Mouse (Mus musculus): Measurements from ENCODE around the gene Rpl37a.

Rpl37a gene

DNA sequence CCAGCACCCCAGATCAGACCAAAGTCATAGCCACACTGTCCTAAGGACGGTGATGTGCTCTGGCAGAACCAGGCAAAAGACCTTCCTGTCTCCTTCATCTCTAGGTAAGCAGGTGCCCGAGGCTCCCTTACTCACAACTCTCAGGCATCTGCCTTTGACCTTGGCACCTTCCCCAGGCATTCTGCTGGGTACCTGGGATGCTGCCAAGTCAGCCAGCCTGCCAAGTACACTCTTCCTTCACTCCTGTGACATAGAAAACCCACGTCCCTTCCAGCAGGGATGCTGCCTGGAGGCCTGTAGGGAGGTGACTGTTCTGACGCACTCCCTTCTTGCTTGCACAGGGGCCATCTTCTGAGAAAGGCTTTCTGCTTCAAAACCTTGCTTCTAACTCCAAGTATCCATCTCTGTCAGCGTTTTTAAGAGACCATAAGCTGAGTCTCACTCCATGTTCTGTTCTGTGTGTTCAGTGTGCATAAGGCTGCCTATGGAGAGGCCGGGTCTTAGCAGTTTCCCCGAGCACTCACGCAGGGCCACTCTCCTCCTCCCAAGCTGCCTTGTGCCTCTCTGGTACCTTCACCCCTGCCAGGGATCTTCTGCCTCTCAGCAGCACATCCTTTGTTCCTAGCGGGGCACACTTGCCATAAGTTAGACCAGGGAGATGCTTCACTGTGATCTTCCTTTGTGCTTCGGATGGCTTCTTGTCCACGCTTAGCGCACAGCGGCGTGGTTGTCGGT is 28.0 kb downstream of the Rpl37a start:
- DNase-seq (ENCODE audit: low read depth, low spot score) = no peak

DNA sequence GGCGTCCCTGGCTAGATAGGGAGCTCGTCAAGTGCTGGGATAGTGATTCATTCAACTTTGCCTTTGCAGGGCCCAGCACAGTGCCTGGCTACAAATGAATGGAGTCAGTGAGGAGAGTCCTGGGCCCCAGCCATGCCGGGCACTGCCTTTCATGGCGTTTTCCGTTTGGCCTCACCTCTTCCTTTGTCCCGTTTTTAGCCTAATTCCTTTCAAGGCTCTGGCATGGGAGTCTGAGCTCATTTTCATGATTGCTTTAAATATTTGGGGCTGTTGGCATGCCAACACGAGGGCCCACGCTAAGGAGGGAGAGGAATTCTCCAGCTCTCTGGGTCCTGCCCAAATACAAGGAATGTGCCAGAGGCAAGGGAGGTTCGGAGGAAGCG is 28.6 kb downstream of the Rpl37a start:
- DNase-seq (ENCODE audit: low read depth, low spot score) = no peak

DNA sequence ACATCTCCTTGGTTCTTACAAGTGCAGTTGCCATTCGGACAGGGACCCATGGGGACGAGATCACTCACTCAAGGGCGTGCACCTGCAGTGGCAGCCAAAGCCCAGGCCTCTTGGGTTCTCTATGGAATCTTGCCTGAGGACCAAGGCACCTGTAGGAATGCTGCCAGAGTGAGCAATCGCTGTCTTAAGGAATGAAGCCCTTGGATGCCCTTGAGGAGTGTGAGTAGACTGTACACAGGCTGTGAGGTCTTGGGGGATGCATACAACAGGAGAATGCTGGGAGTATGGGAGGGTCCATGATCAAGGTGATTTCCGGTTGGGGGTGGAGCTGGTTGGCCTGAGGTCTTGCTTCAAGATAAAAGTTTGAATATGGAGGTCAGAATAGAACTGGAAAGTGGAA is 30.3 kb downstream of the Rpl37a start:
- no peak for DNase-seq (ENCODE audit: low read depth, low spot score)

DNA sequence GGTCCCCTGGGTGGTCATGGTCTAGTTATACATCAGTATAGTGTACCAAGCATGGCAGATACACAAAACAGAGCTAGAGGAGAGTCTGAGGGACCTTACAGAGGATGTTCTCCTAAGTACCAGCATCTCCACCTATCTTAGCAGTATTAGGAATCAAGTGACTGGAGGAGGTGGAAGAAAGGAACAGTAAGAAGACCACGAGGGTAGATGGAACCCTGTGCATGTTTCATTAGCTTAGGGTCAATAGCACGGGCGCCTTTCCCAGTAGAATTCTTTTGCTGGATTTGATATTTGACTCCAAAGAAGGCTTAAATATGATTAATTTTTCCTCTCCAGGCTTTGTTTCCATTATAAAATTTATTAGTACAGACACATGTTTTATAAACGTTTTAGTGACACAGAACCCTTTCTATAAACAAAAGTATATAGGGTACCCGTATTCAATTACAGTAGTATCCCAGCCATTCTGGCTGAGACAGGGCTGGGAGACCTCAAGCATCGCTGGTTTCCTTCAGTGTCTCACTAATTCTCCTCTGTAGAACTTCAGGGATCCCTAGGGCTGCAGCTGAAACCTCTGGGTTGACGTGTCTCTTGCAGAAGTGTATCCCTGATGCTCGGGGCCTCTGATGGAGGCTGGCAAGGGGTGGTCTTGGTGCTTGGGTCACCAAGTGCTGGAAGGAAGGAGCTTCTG is 33.9 kb downstream of the Rpl37a start:
- no peak for DNase-seq (ENCODE audit: low read depth, low spot score)

DNA sequence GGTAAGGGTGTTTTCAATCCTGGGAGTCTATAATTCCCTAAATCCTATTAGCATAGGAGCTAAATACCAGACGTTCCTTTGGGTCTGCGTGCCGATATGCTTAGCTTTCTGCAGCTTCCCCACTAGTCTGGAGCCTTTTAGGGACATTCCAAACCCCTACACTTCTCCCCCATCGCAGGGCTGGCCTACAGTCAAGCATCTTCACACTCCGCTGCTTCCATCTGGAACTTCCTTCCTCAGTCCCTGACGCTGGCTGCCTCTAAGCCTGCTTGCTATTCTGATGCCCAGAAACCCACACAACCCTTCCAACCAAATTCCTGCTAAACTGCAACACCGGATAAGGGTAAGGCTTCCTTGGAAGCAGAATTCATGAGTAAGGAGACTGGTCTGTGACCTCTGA is 35.3 kb downstream of the Rpl37a start:
- no peak for DNase-seq (ENCODE audit: low read depth, low spot score)

DNA sequence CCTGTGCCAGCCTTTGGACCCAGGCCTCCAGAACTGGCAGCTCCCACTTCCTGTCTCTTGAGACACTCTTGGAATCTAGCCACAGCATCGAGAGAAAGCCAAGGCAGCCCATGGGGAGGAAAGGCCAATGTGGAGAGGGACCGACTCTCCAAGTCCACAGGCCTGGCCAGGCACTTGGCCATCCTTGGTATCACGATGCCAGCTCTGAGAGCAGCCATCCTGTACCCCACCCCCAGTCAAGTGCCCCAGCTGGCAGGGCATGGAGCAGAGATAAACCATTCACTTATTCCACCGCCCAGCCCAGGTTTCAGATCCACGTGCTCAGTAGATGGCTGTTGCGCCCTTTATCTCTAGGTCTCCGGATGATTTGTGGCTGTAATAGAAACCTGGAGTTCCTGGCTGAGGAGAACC is 40.3 kb downstream of the Rpl37a start:
- no peak for DNase-seq (ENCODE audit: low read depth, low spot score)

DNA sequence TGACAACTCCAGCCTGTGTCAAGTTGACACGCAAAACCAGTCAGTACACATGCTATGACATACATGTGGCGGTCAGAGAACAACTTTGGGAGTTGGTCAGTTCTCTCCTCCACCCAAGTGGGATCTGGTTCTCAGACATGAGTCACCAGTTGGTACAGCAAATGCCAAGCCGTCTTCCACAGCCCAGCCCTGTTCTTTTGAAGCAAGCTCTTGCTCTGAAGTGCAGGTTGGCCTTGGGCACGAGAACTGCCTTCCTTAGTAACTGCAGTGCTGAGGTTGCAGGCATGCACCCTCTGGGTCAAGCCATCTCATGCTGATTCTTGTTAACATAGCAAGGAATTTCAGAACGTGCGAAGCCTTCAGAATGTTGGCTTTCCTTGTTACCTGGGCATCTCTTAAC is 42.1 kb downstream of the Rpl37a start:
- DNase-seq (ENCODE audit: low read depth, low spot score) = no peak

DNA sequence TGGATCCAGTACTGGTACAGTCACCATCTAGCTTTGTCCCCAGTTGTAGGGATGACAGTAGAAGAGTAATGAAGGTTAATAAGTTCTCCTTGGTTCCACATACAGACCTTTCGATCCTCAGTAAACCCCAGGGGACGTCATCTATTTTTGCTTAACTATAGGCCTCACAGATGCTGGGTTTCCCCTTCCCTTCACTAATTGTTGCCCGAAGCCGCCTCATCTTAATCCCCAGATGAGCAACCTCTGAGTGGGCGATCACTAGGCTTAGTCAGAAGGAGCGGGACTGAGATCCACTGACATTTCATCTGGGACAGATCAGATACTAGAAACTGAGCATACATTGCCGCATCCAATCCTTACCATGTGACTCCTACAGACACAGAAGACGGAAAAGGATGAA is 44.1 kb downstream of the Rpl37a start:
- no peak for DNase-seq (ENCODE audit: low read depth, low spot score)

DNA sequence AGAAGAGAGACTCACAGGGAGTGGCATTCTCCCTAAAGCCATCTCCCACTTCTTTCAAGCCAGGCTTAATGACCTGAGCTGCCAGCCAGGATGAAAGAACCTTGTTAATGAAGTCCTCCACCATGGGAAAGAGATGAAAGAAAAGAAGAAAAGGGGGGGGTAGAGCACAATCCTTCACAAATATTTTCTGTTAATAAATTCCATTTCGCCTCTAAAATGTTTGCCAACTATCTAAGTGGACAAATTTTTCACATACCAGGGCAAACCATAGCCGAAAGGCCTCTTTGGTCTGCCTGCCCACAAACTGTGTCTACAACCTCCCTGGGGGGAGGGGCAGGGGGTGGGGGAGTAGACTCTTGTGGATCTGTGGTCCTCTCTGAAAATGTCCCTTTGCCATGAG is 44.7 kb downstream of the Rpl37a start:
- no peak for DNase-seq (ENCODE audit: low read depth, low spot score)

DNA sequence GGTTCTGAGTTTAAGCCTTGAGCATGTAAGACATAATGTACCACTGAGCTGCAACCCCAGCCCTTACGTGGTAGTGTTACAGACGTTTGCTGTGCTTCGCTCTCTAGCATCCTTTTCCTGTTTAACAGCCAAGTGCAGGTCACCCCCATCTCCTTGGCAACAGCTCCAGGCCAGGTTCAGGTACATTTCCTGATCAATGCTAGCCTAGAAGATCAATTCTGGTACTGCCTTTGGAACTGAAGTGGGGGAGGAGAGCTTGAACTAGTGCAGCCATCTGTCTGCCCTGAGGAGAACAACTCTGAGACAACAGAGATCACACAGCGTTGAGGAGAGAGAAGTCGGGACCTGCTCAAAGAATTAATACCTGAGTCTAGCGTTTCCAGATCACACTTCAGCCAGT is 48.7 kb downstream of the Rpl37a start:
- DNase-seq (ENCODE audit: low read depth, low spot score) = no peak

Measured in forelimb bud, embryonic 11.5 days (tissue).